Mouse (Mus musculus): ENCODE measurements at regions not wholly inside any gene's neighbourhood (a gene's known extent, or its start where the extent isn't known, plus 50 kb on each side); places are given as distances from the start of the nearest gene placed in this dataset.

- in situ Hi-C loops (cut with MboI; ENCODE audit: low pct_unique_long_range_greater_than_20kb in 1 of 2, low sequenced_read_pairs in 2 of 2, unreplicated experiment in 1 of 2) = no loop called here
These were observed 80.7 kb upstream of the Plcb4 start for GRCm38 (mm10) chr2:135578135-135578534.

GRCm38 (mm10) chr2:135579514-135579913 is 79.3 kb upstream of the Plcb4 start:
- in situ Hi-C loops (cut with MboI; ENCODE audit: low pct_unique_long_range_greater_than_20kb in 1 of 2, low sequenced_read_pairs in 2 of 2, unreplicated experiment in 1 of 2) = no loop called here

DNA sequence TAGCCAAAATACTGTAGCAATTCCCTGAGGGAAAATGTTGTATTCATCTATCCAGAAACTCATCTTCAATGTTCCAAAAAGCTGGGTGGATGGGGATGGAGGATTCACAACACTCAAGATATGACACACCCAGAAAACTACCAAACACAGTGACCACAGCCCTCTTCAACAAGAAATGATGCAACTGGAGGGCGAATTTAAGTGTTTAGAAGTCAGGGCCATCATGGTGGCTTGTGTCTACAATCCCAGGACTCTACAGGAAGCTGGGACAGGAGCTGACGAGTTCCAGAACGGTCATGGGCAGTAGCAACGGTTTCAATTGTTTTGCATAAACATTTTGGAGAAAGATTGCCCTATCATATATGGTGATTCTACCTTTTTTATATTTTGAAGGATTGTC is 78.8 kb upstream of the Plcb4 start:
- in situ Hi-C loops (cut with MboI; ENCODE audit: low pct_unique_long_range_greater_than_20kb in 1 of 2, low sequenced_read_pairs in 2 of 2, unreplicated experiment in 1 of 2) = no loop called here

GRCm38 (mm10) chr2:135582341-135582740 is 76.5 kb upstream of the Plcb4 start:
- in situ Hi-C loops (cut with MboI; ENCODE audit: low pct_unique_long_range_greater_than_20kb in 1 of 2, low sequenced_read_pairs in 2 of 2, unreplicated experiment in 1 of 2) = no loop called here

- in situ Hi-C loops (cut with MboI; ENCODE audit: low pct_unique_long_range_greater_than_20kb in 1 of 2, low sequenced_read_pairs in 2 of 2, unreplicated experiment in 1 of 2) = no loop called here
These were observed 52.5 kb upstream of the Plcb4 start for GRCm38 (mm10) chr2:135606306-135606705.
